Mouse (Mus musculus): ENCODE measurements around the gene Rab40c. TPM values are rescaled to one million over a fixed set of nuclear protein-coding genes. Genes with fewer than 3 reads are reported as not detected.

Gene Rab40c
- polyA plus RNA-seq, 1 experiment from 2014 or later = 37.9 TPM

DNA sequence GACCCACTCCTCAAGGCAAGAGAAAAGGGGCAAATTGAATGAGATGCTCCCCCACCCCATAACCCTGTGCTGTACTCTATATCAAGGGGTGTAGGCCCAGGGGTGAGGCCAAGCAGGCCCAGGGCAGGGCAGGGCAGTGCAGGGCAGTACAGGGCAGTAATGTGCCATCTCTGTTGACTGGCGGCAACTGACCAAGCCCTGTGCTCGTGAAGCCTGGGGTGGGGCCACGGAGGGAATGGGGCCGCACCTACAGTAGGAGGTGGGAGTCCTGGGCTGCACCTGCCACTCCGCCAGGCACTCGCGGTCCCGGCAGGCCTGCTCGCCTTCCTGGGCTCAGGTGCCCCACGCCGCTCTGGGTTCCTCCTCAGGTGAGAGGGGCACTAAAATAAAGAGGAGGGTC is 54.2 kb downstream of the Rab40c start:
- no peak overlapping the region for H3K4me3 ChIP-seq
- H3K9me3 ChIP-seq (replicated peaks) = no peaks in the 10 kb centered on the region
- peaks cover 44% of the 10 kb centered on the region for H3K4me1 ChIP-seq
- DNase-seq (ENCODE audit: low spot score) = no peak
- no peaks in the 10 kb centered on the region for H3K27me3 ChIP-seq (ENCODE audit: low read depth, poor library complexity, severe bottlenecking)
- no peaks in the 10 kb centered on the region for H3K36me3 ChIP-seq
- WGBS = 89% methylated on average over 11 of the region's 11 CpGs
- 0 out of 2 replicates have a peak overlapping the region, but pooled peaks have one; percentile 0 for H3K27ac ChIP-seq

DNA sequence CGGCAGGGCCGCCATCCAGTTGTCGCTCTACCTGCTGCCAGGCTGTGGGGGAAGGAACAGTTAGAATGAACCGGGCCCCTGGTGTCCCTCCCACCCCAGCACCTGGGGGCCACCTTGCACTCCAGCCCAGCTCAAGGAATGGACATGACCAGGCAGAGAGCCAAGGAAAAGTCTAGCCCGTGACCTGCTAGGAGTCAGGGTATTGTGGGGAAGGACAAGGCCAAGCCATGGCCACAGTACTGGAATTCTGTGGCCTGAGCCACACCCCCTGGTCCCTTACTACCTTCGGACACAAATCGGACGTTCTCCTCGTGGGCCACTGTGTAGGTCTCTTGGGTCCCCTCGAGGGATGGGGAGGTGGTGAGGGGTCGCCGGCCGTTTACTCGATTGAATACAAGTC is 55.2 kb downstream of the Rab40c start:
- peaks cover 53% of the 10 kb centered on the region for H3K4me1 ChIP-seq
- DNase-seq (ENCODE audit: low spot score) = no peak
- WGBS = 93% methylated on average over 14 of the region's 14 CpGs
- H3K9me3 ChIP-seq (replicated peaks) = no peaks in the 10 kb centered on the region
- peaks cover 1% of the 10 kb centered on the region; the same call in 1 of the 2 replicates for H3K36me3 ChIP-seq
- H3K27me3 ChIP-seq (ENCODE audit: low read depth, poor library complexity, severe bottlenecking) = no peaks in the 10 kb centered on the region
- H3K4me3 ChIP-seq = no peak overlapping the region
- H3K27ac ChIP-seq = no peak overlapping the region

DNA sequence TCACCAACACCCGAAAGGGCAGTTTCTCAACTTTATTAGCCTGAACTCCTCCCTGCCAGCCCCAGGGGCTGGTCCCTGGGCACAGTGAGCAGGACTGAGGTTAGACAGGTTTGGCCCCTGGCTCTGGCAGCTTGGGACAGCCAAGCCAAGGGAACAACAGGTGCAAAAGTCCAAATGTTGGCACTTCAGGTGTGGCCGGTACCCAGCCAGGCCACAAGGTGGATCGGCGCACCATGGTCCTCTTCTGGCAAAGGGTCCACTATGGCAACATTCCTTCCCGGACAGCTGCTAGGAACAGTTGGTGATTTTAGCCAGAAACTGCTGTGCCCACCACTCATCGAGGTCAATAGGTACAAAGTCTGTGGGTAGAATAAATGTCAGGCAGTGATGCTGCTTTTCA is 55.8 kb downstream of the Rab40c start:
- H3K36me3 ChIP-seq = peaks cover 8% of the 10 kb centered on the region; the same call in 1 of the 2 replicates

DNA sequence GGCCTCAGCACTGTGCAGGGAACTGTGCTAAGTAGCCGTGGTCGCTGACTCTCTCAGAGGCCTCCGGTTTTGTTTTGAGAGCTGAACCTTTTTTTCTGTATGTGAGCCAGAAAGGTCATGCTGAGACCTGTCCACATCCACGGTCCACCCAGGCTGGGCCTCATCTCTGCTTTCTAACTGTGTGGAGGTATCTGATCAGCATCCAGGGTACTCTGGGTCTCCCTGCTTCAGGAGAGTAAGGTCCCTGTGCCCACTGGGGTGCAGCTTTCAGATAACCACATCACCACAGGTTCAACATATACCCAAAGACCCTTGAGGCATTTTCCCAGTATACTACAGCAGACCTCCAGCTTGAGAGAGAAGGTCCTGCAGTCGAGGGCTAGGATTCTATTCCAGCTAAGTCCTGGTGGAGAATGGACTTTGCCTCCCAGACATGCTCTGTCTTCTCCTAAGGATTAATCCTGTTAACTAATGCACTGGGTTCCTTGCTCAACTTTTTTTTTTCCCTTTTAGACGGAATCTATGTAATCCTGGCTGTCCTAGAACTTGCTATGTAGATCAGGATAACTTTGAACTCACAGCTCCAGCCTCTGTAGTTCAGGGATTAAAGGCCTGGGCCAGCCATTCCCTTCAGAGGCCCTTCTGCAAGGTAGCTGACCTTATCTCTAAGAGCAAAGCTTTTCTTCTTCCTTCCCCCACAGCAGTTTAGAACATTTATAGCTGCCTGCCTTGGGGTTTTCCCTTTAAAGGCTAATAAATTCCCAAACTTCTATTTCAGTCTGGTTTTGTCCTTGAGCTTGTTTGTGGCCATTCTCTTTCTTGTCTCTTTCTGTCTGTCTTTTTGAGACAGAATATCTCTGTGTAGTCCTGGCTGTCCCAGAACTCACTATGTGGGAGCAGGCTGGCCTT is 57.6 kb downstream of the Rab40c start:
- peaks cover 14% of the 10 kb centered on the region for H3K36me3 ChIP-seq
- H3K4me1 ChIP-seq = peaks cover 37% of the 10 kb centered on the region
- H3K4me3 ChIP-seq = peak overlapping the region; percentile 83
- H3K27me3 ChIP-seq (ENCODE audit: low read depth, poor library complexity, severe bottlenecking) = no peaks in the 10 kb centered on the region
- 15% methylated on average over 6 of the region's 6 CpGs for WGBS
- H3K9me3 ChIP-seq (replicated peaks) = no peaks in the 10 kb centered on the region
- peak overlapping the region; percentile 95 for H3K27ac ChIP-seq
- no peak for DNase-seq (ENCODE audit: low spot score)

More for the DNA sequence above, 55.8 kb downstream of the Rab40c start:
- H3K27ac ChIP-seq = no peak overlapping the region
- H3K9me3 ChIP-seq (replicated peaks) = no peaks in the 10 kb centered on the region
- no peak for DNase-seq (ENCODE audit: low spot score)
- H3K27me3 ChIP-seq (ENCODE audit: low read depth, poor library complexity, severe bottlenecking) = no peaks in the 10 kb centered on the region
- H3K4me1 ChIP-seq = peaks cover 48% of the 10 kb centered on the region
- 86% methylated on average over 6 of the region's 6 CpGs for WGBS
- no peak overlapping the region for H3K4me3 ChIP-seq

DNA sequence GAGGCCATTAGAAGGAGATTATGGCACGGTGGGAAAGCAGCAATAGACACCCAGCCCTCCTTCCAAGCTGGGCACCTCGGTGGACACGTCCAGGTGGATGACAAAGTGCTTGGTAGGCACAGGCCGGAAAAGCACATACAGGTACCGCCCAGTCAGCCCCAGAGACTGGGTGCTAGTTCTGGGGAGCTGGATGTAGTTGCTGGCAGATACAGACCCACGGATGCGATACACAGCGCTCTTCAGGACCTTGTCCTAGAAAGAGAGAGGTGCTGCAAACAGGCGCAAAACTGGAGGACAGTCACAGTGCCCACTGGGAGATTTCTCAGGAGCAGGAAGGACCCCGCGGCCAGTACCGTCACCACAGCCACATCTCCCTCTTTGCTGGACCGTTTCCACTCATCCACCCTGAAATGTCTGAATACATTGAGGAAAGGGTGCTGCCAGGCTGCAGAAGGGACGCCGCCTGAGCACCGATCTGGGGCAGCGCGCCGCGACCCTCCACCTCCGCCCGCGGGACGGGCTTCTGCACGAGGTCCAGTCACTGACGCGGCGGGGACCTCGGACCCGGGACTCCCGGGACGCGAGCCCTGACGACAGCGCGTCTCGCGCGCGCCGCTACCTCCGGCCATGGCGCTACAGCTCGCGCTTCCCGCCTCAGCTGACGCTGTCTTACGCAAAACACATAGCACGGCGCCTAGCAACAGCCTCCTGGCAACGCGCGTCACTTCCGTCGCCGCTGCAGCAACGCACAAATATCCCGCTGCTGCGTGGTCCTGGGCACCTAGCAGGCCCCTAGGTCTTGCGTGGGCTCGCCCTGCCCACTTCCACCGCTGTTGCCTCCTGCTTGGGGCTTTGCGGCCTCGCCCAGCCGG is 58.5 kb downstream of the Rab40c start, which contains the start of gene Wdr90:
Gene Wdr90 (minus strand): TSS at position 670 of the 872 bp plus-strand sequence.
- Histone ChIP-seq H3K4me3 (peak within 1 kb of the TSS; percentile 83), H3K27ac (peak within 1 kb of the TSS; percentile 95), H3K36me3 (peaks cover 21% of the 10 kb centered on the region), H3K27me3 (ENCODE audit: low read depth, poor library complexity, severe bottlenecking) (no peaks in the 10 kb centered on the region), H3K4me1 (peaks cover 37% of the 10 kb centered on the region), H3K9me3 (replicated peaks) (no peaks in the 10 kb centered on the region)
- peak; percentile 94 for DNase-seq (ENCODE audit: low spot score)
- WGBS = 4% methylated on average over 65 of the region's 65 CpGs

DNA sequence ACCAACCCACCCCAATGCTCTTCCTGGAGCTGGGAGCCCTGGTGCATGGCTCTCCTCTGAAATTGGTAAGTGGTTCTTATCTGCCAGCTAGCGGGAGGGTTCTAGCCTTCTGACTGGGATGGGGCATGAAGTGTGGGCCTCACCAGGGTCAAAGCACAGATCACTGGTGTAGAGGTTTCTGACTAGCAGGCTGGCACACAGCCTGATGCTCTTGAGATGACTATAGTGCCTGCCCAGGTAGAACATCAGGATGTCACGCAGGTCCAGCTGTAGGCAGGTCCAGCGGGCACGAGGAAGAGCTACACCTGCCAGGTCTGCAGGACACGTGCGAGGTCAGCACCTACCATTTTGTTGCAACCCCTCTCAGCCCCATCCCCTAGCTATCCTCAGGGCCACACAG is 59.3 kb downstream of the Rab40c start:
- DNase-seq (ENCODE audit: low spot score) = no peak
- WGBS = 95% methylated on average over 6 of the region's 6 CpGs
- Histone ChIP-seq H3K36me3 (peaks cover 30% of the 10 kb centered on the region), H3K9me3 (replicated peaks) (no peaks in the 10 kb centered on the region), H3K27ac (peak overlapping the region; percentile 95; the same call in 1 of the 2 replicates), H3K27me3 (ENCODE audit: low read depth, poor library complexity, severe bottlenecking) (no peaks in the 10 kb centered on the region), H3K4me1 (peaks cover 35% of the 10 kb centered on the region), H3K4me3 (peak overlapping the region; percentile 83)

DNA sequence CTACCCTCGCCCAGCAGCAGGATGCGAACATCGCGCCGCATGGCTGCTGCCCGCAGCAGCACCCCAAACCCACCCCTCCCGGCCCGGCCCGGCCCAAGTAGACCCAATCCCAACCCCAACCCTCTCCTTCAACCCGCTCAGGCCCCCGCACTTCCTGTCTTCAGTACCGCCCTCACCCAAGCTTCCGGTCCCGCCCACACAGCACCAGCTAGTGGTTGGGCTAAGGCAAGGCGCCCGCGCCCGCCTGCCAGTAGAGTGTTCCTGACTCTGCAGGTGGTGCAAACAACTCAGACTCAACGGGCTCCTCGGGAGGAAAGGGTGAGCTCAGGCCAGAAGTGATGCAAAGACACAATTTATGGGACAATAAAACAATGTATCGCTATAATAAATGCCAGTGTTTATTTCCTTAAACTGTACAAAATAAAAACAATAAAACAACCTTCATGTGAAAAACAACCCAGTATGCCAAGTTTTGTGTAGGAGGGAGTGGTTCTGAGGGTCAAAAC is 75.1 kb downstream of the Rab40c start, which contains the start of gene Rhot2:
Gene Rhot2 (minus strand): TSS at position 456 of the 506 bp plus-strand sequence.
- Histone ChIP-seq H3K9me3 (replicated peaks) (no peaks in the 10 kb centered on the region), H3K36me3 (peaks cover 83% of the 10 kb centered on the region), H3K4me1 (peaks cover 29% of the 10 kb centered on the region), H3K27ac (peak within 1 kb of the TSS; percentile 93), H3K27me3 (ENCODE audit: low read depth, poor library complexity, severe bottlenecking) (no peaks in the 10 kb centered on the region), H3K4me3 (peak within 1 kb of the TSS; percentile 95)
- peak; percentile 99 for DNase-seq (ENCODE audit: low spot score)
- WGBS = 1% methylated on average over 21 of the region's 21 CpGs

DNA sequence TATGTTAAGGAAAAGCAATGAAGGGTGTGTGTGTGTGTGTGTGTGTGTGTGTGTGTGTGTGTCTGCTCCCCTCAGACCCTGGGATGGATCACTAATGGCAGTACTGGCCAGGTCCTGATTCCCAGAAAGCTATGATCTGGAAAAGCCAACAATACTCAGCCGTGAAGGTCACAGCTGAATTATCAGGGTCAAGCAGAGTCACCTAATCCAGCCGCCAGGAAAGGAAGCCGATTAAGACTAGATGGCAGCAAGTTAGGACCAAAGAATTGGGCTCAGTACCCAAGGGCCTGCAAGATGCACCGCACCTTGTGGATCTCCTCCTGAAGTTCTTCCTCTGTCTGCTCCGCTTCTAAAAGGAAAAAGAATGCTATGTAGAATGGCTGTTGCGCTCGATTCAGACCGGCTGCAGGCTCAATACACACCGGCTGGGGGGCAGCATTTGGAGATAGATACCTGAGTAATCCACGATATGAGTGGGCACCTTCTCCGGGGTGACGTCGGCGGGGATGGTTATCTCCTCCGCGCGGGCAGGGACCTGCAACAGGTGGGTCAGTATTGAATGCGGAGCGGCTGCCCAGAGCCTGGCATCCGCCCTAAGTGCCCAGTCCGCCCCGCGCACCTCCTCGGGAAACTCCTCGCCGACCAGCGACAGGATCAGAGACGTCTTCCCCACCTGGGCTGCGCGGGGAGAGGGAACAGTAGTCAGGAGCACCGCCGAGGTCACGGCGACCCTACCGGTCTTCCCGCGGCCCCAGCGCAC is 75.7 kb downstream of the Rab40c start:
- H3K27me3 ChIP-seq (ENCODE audit: low read depth, poor library complexity, severe bottlenecking) = no peaks in the 10 kb centered on the region
- peaks cover 35% of the 10 kb centered on the region for H3K4me1 ChIP-seq
- peak overlapping the region; percentile 95 for H3K4me3 ChIP-seq
- 3% methylated on average over 38 of the region's 38 CpGs for WGBS
- H3K36me3 ChIP-seq = peaks cover 83% of the 10 kb centered on the region
- peak overlapping the region; percentile 93 for H3K27ac ChIP-seq
- no peak for DNase-seq (ENCODE audit: low spot score)
- H3K9me3 ChIP-seq (replicated peaks) = no peaks in the 10 kb centered on the region

DNA sequence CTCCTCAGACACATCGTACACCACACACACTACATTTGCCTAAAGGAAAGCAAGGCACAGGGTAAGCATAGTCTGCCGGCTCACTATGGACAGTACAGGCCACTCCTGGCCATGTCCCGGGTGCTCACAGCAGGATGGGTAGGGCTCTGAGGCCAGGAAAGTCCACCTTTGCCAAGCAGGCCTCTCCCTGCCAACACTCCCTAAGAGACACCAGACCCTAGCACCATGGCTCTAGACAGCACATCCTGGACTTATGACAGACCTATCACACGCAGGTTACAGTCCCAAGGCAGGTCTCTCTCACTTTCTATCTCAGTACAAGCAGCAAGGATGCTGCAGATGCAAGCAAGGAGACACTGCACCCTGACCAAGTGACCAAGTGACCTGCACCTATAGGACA is 76.4 kb downstream of the Rab40c start:
- no peaks in the 10 kb centered on the region for H3K27me3 ChIP-seq (ENCODE audit: low read depth, poor library complexity, severe bottlenecking)
- no peaks in the 10 kb centered on the region for H3K9me3 ChIP-seq (replicated peaks)
- peaks cover 83% of the 10 kb centered on the region for H3K36me3 ChIP-seq
- DNase-seq (ENCODE audit: low spot score) = no peak
- 97% methylated on average over 4 of the region's 4 CpGs for WGBS
- H3K4me3 ChIP-seq = peak overlapping the region; percentile 95
- peaks cover 40% of the 10 kb centered on the region for H3K4me1 ChIP-seq
- H3K27ac ChIP-seq = no peak overlapping the region

DNA sequence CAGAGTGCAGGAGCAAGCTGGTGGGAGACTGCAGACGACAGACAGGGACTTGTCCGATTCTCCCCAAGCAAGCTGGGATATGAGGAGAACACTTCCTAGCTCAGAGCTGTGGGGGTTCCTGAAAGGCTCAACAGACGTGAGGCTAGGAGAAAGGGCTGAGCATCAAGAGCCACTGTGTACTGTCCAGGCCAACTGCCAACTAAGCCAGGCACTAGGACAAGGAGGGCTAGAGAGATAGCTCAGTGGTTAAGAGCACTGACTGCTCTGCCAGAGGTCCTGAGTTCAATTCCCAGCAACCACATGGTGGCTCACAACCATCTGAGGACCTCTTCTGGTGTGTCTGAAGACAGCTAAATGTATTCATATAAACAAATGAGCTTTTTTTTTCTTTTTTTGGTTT is 77.0 kb downstream of the Rab40c start:
- WGBS = 86% methylated on average over 3 of the region's 3 CpGs
- no peak overlapping the region for H3K27ac ChIP-seq
- H3K4me3 ChIP-seq = peak overlapping the region; percentile 10; the same call in 1 of the 2 replicates
- no peak for DNase-seq (ENCODE audit: low spot score)
- peaks cover 83% of the 10 kb centered on the region for H3K36me3 ChIP-seq
- no peaks in the 10 kb centered on the region for H3K27me3 ChIP-seq (ENCODE audit: low read depth, poor library complexity, severe bottlenecking)
- no peaks in the 10 kb centered on the region for H3K9me3 ChIP-seq (replicated peaks)
- H3K4me1 ChIP-seq = peaks cover 45% of the 10 kb centered on the region

DNA sequence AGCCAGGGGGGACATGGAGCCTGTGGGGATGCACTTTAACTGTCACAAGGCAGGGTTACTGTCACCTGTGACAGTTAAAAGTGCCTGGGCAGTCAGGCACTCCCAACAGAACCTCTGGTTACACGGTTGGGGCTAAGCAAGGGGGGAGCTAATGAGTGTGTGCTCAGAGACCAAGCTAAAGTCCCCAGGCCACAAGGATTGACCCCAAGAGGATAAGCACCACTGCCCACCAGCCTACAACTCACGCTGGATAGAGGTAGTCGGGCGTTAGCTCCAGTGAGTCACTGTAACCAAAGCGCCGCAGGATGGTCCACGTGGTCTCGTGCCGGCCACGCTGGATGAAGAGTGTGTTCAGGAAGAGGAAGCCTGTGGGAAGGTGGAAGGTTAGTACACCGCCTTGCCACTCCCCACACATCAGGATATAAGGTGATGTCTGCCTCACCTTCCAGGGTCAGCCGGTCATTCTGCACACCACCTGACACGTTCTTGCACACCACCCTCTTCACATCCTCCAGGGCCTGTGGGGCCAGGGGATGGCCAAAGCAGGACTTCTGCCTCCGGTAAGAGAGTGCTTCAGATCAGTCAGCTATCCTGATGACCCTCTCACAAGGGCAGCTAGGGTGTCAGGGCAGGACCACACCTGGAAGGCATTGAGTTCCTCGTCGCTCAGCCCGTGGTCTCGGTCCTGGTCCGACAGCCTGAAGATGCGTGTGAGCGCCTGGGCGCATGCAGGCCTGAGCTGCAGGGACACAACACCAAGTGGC is 78.2 kb downstream of the Rab40c start, which contains the start of gene Gm20683:
Gene Gm20683 (minus strand): TSS at position 647 of the 764 bp plus-strand sequence.
- 92% methylated on average over 22 of the region's 22 CpGs for WGBS
- peaks cover 75% of the 10 kb centered on the region for H3K36me3 ChIP-seq
- H3K27me3 ChIP-seq (ENCODE audit: low read depth, poor library complexity, severe bottlenecking) = no peaks in the 10 kb centered on the region
- H3K9me3 ChIP-seq (replicated peaks) = no peaks in the 10 kb centered on the region
- no peak for DNase-seq (ENCODE audit: low spot score)
- H3K27ac ChIP-seq = no peak within 1 kb of the TSS
- peak within 1 kb of the TSS; percentile 10; the same call in 1 of the 2 replicates for H3K4me3 ChIP-seq
- peaks cover 57% of the 10 kb centered on the region for H3K4me1 ChIP-seq

Measured in limb, embryonic 10.5 days (tissue).